Mouse (Mus musculus) intestine, postnatal 0 days (tissue): Measurements from ENCODE around the gene Mreg. TPM values are rescaled to one million over a fixed set of nuclear protein-coding genes. Genes with fewer than 3 reads are reported as not detected.
A peak's percentile ranks its signal among the peaks of the same experiment; 100 is the strongest.

Source experiments
- ATAC-seq: fragments of 200-750 bp; cut with Nextera tagmentation; 2 replicates; pipeline ENCODE4 v1.8.0; 2017; ENCODE audit warnings: mild to moderate bottlenecking, moderate TSS enrichment, moderate library complexity
- H3K27ac ChIP-seq: fragments of 300-500 bp; sonication (generic); 2 replicates; pipeline ENCODE4 v1.5.1; 2014; ENCODE audit warnings: mild to moderate bottlenecking, low read depth, low read length, moderate library complexity
- H3K27me3 ChIP-seq: fragments of 300-500 bp; sonication (generic); replicated peaks from 2 replicates; pipeline ENCODE4 v1.6.1; 2014; ENCODE audit warnings: low read length, mixed read lengths; ENCODE audit not compliant: control insufficient read depth, insufficient read depth
- H3K36me3 ChIP-seq: fragments of 300-500 bp; sonication (generic); 2 replicates; pipeline ENCODE4 v1.6.1; 2014; ENCODE audit warnings: mild to moderate bottlenecking, moderate library complexity; ENCODE audit not compliant: control insufficient read depth, insufficient read depth
- H3K4me1 ChIP-seq: fragments of 300-500 bp; sonication (generic); replicated peaks from 2 replicates; pipeline ENCODE4 v1.6.1; 2014; ENCODE audit warnings: antibody characterized with exemption, low read length, mixed read lengths; ENCODE audit not compliant: control insufficient read depth, insufficient read depth
- H3K4me2 ChIP-seq: fragments of 300-500 bp; sonication (generic); replicated peaks from 2 replicates; pipeline ENCODE4 v1.6.1; 2014; ENCODE audit warnings: low read depth, mild to moderate bottlenecking, moderate library complexity
- H3K4me3 ChIP-seq: fragments of 300-500 bp; sonication (generic); 2 replicates; pipeline ENCODE4 v1.5.1; 2014; ENCODE audit warnings: low read depth, low read length
- H3K9ac ChIP-seq: fragments of 300-500 bp; sonication (generic); 2 replicates; pipeline ENCODE4 v1.6.1; 2014; ENCODE audit warnings: mild to moderate bottlenecking, low read depth, low read length
- H3K9me3 ChIP-seq: fragments of 300-500 bp; sonication (generic); 2 replicates; pipeline ENCODE4 v1.6.1; 2016; ENCODE audit warnings: mixed run types; ENCODE audit not compliant: control insufficient read depth
- CTCF ChIP-seq: sonication (generic); IDR thresholded peaks from 2 replicates; pipeline ENCODE4 v1.5.1; 2016; ENCODE audit warnings: low read depth, mild to moderate bottlenecking, control low read depth, antibody characterized with exemption, moderate library complexity
- WGBS: fragments of 180-500 bp; shearing (Covaris S2); extraction: QIAGEN DNeasy Blood & Tissue Kit; methylation state at CpG from one replicate; pipeline ENCODE4 v1.1.7; 2014; 5-methylcytosine and 5-hydroxymethylcytosine counted together
- polyA plus RNA-seq: library from polyadenylated mRNA; unstranded; fragments of >200 nt; fragmentation: Nextera tagmentation; extraction: Ambion mirVana; gene quantifications from 2 replicates; pipeline ENCODE4 v1.2.1, GENCODE M21; 2015

Gene Mreg
- polyA plus RNA-seq, 1 experiment from 2014 or later, result 26.6 TPM

GRCm38 (mm10) chr1:72186151-72186550 lies 26.0 kb downstream of the Mreg start:
- Histone ChIP-seq H3K27ac (no peak overlapping the region), H3K4me2 (no peak overlapping the region), H3K27me3 (no peaks in the 10 kb centered on the region), H3K4me1 (no peaks in the 10 kb centered on the region), H3K9me3 (no peaks in the 10 kb centered on the region), H3K4me3 (no peak overlapping the region), H3K36me3 (no peaks in the 10 kb centered on the region), H3K9ac (no peak overlapping the region)
- WGBS, result 54% methylated on average over 5 of the region's 5 CpGs
- no peak for TF ChIP-seq CTCF
- ATAC-seq, result no peak

- ATAC-seq, result 0 out of 2 replicates have a peak, but pooled peaks have one; percentile 19
- whole genome bisulfite sequencing, result 50% methylated on average over 6 of the region's 6 CpGs
- H3K27me3 ChIP-seq, result no peaks in the 10 kb centered on the region
These were observed 28.6 kb downstream of the Mreg start for GRCm38 (mm10) chr1:72183554-72183953.

GRCm38 (mm10) chr1:72182930-72183499 lies 29.1 kb downstream of the Mreg start:
- ATAC-seq, result peak; percentile 60
- no peaks in the 10 kb centered on the region for H3K4me1 ChIP-seq
- peak; percentile 48 for TF ChIP-seq CTCF
- peak overlapping the region; percentile 56 for H3K4me2 ChIP-seq
- H3K36me3 ChIP-seq, result no peaks in the 10 kb centered on the region; the same call in 1 of the 2 replicates
- no peaks in the 10 kb centered on the region for H3K27me3 ChIP-seq
- H3K4me3 ChIP-seq, result peak overlapping the region; percentile 17; the same call in 1 of the 2 replicates
- H3K9ac ChIP-seq, result no peak overlapping the region
- peak overlapping the region; percentile 46; the same call in 1 of the 2 replicates for H3K27ac ChIP-seq
- H3K9me3 ChIP-seq, result no peaks in the 10 kb centered on the region
- WGBS, result 7% methylated on average over 13 of the region's 13 CpGs

More at GRCm38 (mm10) chr1:72183554-72183953, 28.6 kb downstream of the Mreg start:
- no peak overlapping the region for H3K4me3 ChIP-seq
- no peaks in the 10 kb centered on the region for H3K9me3 ChIP-seq
- no peak overlapping the region for H3K27ac ChIP-seq
- H3K36me3 ChIP-seq, result no peaks in the 10 kb centered on the region; the same call in 1 of the 2 replicates
- no peaks in the 10 kb centered on the region for H3K4me1 ChIP-seq
- peak overlapping the region; percentile 56 for H3K4me2 ChIP-seq
- TF ChIP-seq CTCF, result no peak
- no peak overlapping the region for H3K9ac ChIP-seq

- H3K4me1 ChIP-seq, result no peaks in the 10 kb centered on the region
- no peaks in the 10 kb centered on the region; the same call in 1 of the 2 replicates for H3K36me3 ChIP-seq
- no peaks in the 10 kb centered on the region for H3K9me3 ChIP-seq
- no peak for TF ChIP-seq CTCF
- 95% methylated on average over 7 of the region's 7 CpGs for WGBS
- no peak for ATAC-seq
- H3K27me3 ChIP-seq, result no peaks in the 10 kb centered on the region
- H3K4me2 ChIP-seq, result no peak overlapping the region
- no peak overlapping the region for H3K27ac ChIP-seq
- no peak overlapping the region for H3K4me3 ChIP-seq
- no peak overlapping the region for H3K9ac ChIP-seq
These were observed 32.2 kb downstream of the Mreg start for GRCm38 (mm10) chr1:72179947-72180346.

- H3K36me3 ChIP-seq, result no peaks in the 10 kb centered on the region; the same call in 1 of the 2 replicates
- ATAC-seq, result no peak
- no peak overlapping the region for H3K4me2 ChIP-seq
- H3K27ac ChIP-seq, result no peak overlapping the region
- H3K27me3 ChIP-seq, result no peaks in the 10 kb centered on the region
- no peak overlapping the region for H3K4me3 ChIP-seq
- no peaks in the 10 kb centered on the region for H3K9me3 ChIP-seq
- no peak for TF ChIP-seq CTCF
- H3K9ac ChIP-seq, result no peak overlapping the region
- no peaks in the 10 kb centered on the region for H3K4me1 ChIP-seq
- 78% methylated on average over 6 of the region's 6 CpGs for WGBS
These were observed 35.9 kb downstream of the Mreg start for GRCm38 (mm10) chr1:72176239-72176638.

GRCm38 (mm10) chr1:72174183-72174582 lies 37.9 kb downstream of the Mreg start:
- H3K9ac ChIP-seq, result no peak overlapping the region
- ATAC-seq, result peak; percentile 77
- H3K27me3 ChIP-seq, result no peaks in the 10 kb centered on the region
- H3K4me3 ChIP-seq, result no peak overlapping the region
- peak overlapping the region; percentile 55; the same call in 1 of the 2 replicates for H3K27ac ChIP-seq
- 0 out of 2 replicates have a peak, but pooled peaks have one; percentile 9 for TF ChIP-seq CTCF
- 41% methylated on average over 7 of the region's 7 CpGs for WGBS
- no peaks in the 10 kb centered on the region for H3K9me3 ChIP-seq
- H3K36me3 ChIP-seq, result no peaks in the 10 kb centered on the region; the same call in 1 of the 2 replicates
- H3K4me2 ChIP-seq, result peak overlapping the region; percentile 27; the same call in 1 of the 2 replicates
- H3K4me1 ChIP-seq, result no peaks in the 10 kb centered on the region
